Mouse (Mus musculus) embryo, embryonic 11 days (tissue): ENCODE measurements around the gene Prokr1.
"Not testable (repeated sequence)": the region's sequence is repeated elsewhere in the genome, so short reads cannot be mapped to it uniquely, and the experiment has no call there.

Experiments
- DNase-seq: peaks from one replicate; pipeline ENCODE4 v3.0.0-alpha.2; 2015

Gene Prokr1

GRCm38 (mm10) chr6:87590394-87591281, at the start of gene Prokr1:
Prokr1 (minus strand) TSS chr6:87590743.
- DNase-seq: peak; percentile 80

GRCm38 (mm10) chr6:87638134-87638660, 47.7 kb upstream of the Prokr1 start:
- DNase-seq: peak; percentile 15

- DNase-seq: no peak
Observed at GRCm38 (mm10) chr6:87632176-87632575, 41.6 kb upstream of the Prokr1 start.

GRCm38 (mm10) chr6:87628936-87629335, 38.4 kb upstream of the Prokr1 start:
- DNase-seq: not testable (repeated sequence)

DNA sequence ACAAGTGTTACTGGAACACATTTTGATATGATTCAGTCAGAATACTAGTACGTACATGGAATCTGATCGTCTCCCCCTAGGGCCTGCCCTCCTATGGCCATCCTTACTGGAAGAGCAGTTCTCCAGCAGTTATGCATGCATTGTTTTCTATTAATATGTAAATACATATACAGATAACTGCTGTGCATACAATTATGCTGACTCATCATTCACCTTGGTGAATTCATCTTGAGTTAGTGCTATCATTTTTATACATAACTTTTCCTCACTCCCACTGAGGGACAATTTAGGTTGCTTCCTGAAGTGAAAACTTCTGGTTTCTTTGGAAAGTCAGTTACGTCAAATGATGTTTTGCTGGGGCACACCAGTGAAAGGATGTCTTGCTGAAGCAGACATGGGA, 32.6 kb upstream of the Prokr1 start:
- no peak for DNase-seq

DNA sequence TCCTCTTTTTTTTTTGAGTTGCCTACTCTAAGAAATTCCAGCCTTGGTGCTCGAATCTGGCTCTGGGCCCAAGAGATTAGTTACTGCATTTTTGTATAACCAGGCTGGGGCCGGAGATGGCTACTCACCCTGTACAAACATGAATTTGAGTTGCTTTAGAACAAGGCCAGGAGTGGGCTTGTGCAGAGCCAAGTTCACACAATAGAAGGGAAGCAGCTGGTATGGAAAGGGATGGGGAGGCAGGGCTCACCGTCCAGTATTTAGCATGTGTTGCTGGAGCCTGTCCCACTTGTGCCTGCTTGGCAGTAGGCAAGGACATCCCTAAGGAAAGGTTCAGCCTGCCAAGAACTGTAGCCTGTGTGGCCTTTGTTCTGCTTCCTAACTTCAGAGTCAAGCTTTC, 30.7 kb upstream of the Prokr1 start:
- no peak for DNase-seq

DNA sequence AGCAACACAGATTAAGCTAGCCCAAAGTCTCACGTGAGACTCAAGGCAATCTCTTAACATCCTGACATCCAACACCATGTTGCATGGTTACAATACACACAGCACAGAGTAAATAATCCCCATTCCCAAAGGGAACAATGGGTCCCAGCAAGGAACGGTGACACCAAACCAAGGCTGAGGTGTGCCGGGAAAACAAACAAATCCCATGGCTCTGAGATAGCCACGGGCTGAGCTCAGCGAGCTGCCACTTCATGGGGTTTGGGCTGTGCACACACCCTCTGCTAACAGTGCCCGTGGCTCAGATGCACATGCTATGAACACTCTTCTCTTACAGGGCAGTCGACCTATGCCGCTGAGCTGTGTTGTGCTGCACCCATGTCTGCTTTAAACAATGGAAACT, 27.5 kb upstream of the Prokr1 start:
- DNase-seq: no peak

- DNase-seq: no peak
Observed at GRCm38 (mm10) chr6:87615696-87616083, 25.1 kb upstream of the Prokr1 start.

- peak; percentile 58 for DNase-seq
Observed at GRCm38 (mm10) chr6:87614794-87615695, 24.5 kb upstream of the Prokr1 start.

GRCm38 (mm10) chr6:87599825-87600224, 9.3 kb upstream of the Prokr1 start:
- DNase-seq: no peak

DNA sequence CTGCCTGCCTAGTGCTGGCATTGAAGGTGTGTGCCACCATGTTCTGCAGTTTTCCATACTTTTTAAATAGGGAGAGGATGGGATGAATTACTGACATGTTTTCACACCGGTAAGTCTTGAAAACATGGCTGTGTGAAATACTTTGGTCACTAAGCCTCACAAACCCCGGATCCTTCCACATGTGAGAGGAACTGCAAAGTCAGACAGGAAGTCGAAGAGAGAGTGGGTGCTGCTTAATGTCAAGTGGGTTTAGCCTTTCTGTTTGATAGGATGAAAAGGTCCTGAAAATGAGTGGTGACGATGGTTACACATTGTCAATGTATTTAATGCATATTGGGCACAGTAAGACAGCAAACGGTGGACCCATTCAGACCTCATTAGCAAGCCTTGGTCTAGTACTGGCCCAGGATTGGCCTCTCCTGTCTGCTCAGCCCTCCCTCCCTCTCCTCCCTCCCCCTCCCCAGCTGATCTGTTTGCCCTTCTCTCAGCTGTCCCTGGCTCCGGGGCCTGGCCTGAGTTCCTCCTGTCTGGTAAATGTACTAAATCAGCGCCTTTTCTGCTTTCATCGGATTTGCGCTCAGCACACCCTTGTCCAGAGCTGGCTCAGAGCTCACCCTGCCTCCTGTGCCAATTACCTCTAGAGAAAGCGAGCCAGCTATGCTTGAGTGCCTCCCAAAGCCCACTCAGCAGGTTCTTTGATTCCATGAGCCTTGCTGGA, 6.7 kb upstream of the Prokr1 start:
- peak; percentile 65 for DNase-seq

- no peak for DNase-seq
Observed at GRCm38 (mm10) chr6:87594188-87594587, 3.6 kb upstream of the Prokr1 start.

DNA sequence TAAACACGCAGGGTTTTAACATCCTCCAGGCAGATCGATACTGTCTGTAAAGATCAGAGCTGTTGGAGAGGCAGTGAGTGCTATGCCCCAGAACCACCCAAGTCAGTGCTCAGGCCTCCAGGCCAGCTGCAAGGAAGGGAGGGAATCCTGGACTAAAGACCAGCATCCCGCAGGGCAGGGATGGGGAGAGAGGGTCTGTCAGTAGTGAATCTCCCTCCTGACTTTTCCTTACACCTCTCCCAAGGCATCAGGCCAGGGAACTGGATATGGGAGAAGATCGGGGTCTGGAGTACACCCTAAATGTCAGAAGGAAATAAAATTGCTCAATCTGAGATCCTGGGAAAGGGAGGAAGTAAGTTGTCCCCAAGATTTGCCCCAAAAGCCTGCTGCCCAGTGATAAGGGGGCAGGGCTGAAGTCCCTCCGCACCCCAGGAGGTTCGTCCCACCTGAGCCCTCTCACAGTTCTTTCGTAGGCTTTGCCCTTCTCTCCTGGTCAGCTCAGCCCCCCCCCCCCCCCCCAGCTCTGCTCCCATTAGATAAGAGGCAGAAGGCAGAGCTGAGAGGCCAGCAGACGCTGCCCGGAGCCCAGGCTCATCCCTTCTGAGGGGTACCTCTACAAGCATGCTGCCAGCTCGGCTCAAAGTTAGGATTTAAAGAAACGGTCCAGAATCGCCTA, 687 bp downstream of the Prokr1 start:
- peak; percentile 47 for DNase-seq

- no peak for DNase-seq
Observed at GRCm38 (mm10) chr6:87583991-87584390, 6.6 kb downstream of the Prokr1 start.

GRCm38 (mm10) chr6:87583183-87583611, 7.3 kb downstream of the Prokr1 start:
- DNase-seq: no peak

GRCm38 (mm10) chr6:87582456-87582855, 8.1 kb downstream of the Prokr1 start:
- DNase-seq: no peak

- no peak for DNase-seq
Observed at GRCm38 (mm10) chr6:87581581-87581980, 9.0 kb downstream of the Prokr1 start.

GRCm38 (mm10) chr6:87581071-87581470, 9.5 kb downstream of the Prokr1 start:
- no peak for DNase-seq

DNA sequence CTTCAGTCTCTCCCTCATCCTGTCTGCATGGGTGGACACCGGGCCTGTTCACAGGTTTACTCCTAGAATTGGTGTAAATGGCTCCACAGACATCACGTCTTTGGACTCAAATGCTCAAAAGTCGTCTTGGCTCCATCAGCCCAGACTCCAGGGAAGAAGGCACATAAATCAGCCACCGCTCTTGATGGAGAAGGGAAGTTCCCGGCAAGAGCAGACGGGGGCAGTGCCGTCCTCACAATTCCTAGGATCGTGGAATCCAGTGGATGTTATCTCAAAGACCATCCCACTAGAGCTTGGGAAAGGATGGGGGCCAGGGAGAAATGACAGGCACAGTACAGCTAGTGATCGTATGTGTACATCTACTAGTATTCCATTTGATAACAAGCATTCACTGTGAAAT, 12.3 kb downstream of the Prokr1 start:
- peak; percentile 51 for DNase-seq

- no peak for DNase-seq
Observed at GRCm38 (mm10) chr6:87576648-87577330, 13.8 kb downstream of the Prokr1 start.

DNA sequence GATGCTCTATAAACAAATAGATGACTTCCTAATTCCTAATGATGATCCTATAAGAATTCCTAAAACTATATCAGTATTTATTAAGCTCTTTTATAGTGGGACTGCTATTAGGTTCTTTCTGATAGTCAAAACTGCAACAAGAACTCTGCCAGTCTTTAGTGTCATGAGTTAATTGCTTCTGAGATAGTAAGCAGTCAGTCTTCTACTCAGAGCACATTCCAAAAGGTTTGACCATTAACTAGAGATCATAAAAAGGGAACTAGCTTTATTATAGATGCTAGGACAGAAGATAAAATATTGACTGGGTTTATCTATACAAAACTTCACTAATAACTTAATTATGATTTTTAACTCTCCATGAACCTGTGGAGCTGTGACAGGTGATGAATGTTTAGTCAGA, 18.7 kb downstream of the Prokr1 start:
- DNase-seq: not testable (repeated sequence)
